Mouse (Mus musculus) heart, embryonic 16.5 days (tissue): ENCODE results near the gene Vsig8. TPM values are rescaled to one million over a fixed set of nuclear protein-coding genes. Genes with fewer than 3 reads are reported as not detected.
A peak's percentile ranks its signal among the peaks of the same experiment; 100 is the strongest.

ENCODE experiments used
- ATAC-seq: fragments of 200-750 bp; cut with Nextera tagmentation; replicated peaks from 2 replicates; pipeline ENCODE4 v1.8.0; 2017; ENCODE audit warnings: moderate number of reproducible peaks; ENCODE audit not compliant: insufficient read depth, low FRiP score; ENCODE audit errors: extremely low read depth
- H3K27ac ChIP-seq: fragments of 300-500 bp; sonication (generic); 2 replicates; pipeline ENCODE4 v1.5.1; 2014; ENCODE audit warnings: mild to moderate bottlenecking, low read length, control low read depth, moderate library complexity
- H3K27me3 ChIP-seq: fragments of 300-500 bp; sonication (generic); 2 replicates; pipeline ENCODE4 v1.6.1; 2014; ENCODE audit warnings: low read length, mixed read lengths; ENCODE audit not compliant: control insufficient read depth, insufficient read depth
- H3K36me3 ChIP-seq: fragments of 300-500 bp; sonication (generic); 2 replicates; pipeline ENCODE4 v1.6.1; 2014; ENCODE audit not compliant: control insufficient read depth, insufficient read depth
- H3K4me1 ChIP-seq: fragments of 300-500 bp; sonication (generic); 2 replicates; pipeline ENCODE4 v1.6.1; 2014; ENCODE audit warnings: low read length, mixed read lengths; ENCODE audit not compliant: control insufficient read depth, insufficient read depth
- H3K4me2 ChIP-seq: fragments of 300-500 bp; sonication (generic); 2 replicates; pipeline ENCODE4 v1.6.1; 2014; ENCODE audit warnings: low read depth, mild to moderate bottlenecking, control low read depth, low read length
- H3K4me3 ChIP-seq: fragments of 300-500 bp; sonication (generic); 2 replicates; pipeline ENCODE4 v1.5.1; 2014; ENCODE audit warnings: mild to moderate bottlenecking, control low read depth, low read length
- H3K9ac ChIP-seq: fragments of 300-500 bp; sonication (generic); 2 replicates; pipeline ENCODE4 v1.6.1; 2014; ENCODE audit warnings: low read length, control low read depth
- H3K9me3 ChIP-seq: fragments of 300-500 bp; sonication (generic); replicated peaks from 2 replicates; pipeline ENCODE4 v1.6.1; 2016; ENCODE audit warnings: low read length; ENCODE audit not compliant: control insufficient read depth
- WGBS: fragments of 180-500 bp; shearing (Covaris S2); extraction: QIAGEN DNeasy Blood & Tissue Kit; methylation state at CpG from one replicate; pipeline ENCODE4 v1.1.7; 2014; 5-methylcytosine and 5-hydroxymethylcytosine counted together
- polyA plus RNA-seq: library from polyadenylated mRNA; unstranded; fragments of >200 nt; fragmentation: Nextera tagmentation; extraction: Ambion mirVana; gene quantifications from 2 replicates; pipeline ENCODE4 v1.2.1, GENCODE M21; 2015

The Vsig8 gene
- polyA plus RNA-seq, 1 experiment from 2014 or later, result 0.55 TPM

- no peaks in the 10 kb centered on the region for H3K36me3 ChIP-seq
- WGBS, result 37% methylated on average over 15 of the region's 15 CpGs
- peaks cover 8% of the 10 kb centered on the region for H3K27me3 ChIP-seq
- peaks cover 23% of the 10 kb centered on the region for H3K4me1 ChIP-seq
- no peak overlapping the region for H3K4me3 ChIP-seq
- H3K27ac ChIP-seq, result peak overlapping the region; percentile 91
- H3K4me2 ChIP-seq, result peak overlapping the region; percentile 50
- H3K9me3 ChIP-seq, result peaks cover 4% of the 10 kb centered on the region; the same call in 1 of the 2 replicates
- no peak overlapping the region for H3K9ac ChIP-seq
- ATAC-seq, result peak; percentile 18
These were observed 30.5 kb upstream of the Vsig8 start for GRCm38 (mm10) chr1:172525027-172525764.

- H3K4me2 ChIP-seq, result peak overlapping the region; percentile 50
- 50% methylated on average over 7 of the region's 7 CpGs for WGBS
- H3K27ac ChIP-seq, result peak overlapping the region; percentile 91
- no peaks in the 10 kb centered on the region for H3K36me3 ChIP-seq
- ATAC-seq, result no peak
- peaks cover 8% of the 10 kb centered on the region for H3K27me3 ChIP-seq
- H3K4me3 ChIP-seq, result peak overlapping the region; percentile 30
- H3K4me1 ChIP-seq, result peaks cover 26% of the 10 kb centered on the region
- peak overlapping the region; percentile 49 for H3K9ac ChIP-seq
- peaks cover 4% of the 10 kb centered on the region; the same call in 1 of the 2 replicates for H3K9me3 ChIP-seq
These were observed 29.8 kb upstream of the Vsig8 start for GRCm38 (mm10) chr1:172525971-172526370.

- Histone ChIP-seq H3K9ac (peak overlapping the region; percentile 49), H3K9me3 (peaks cover 4% of the 10 kb centered on the region; the same call in 1 of the 2 replicates), H3K36me3 (no peaks in the 10 kb centered on the region), H3K27ac (peak overlapping the region; percentile 91), H3K4me3 (peak overlapping the region; percentile 30), H3K4me2 (peak overlapping the region; percentile 50), H3K4me1 (peaks cover 23% of the 10 kb centered on the region), H3K27me3 (peaks cover 8% of the 10 kb centered on the region)
- ATAC-seq, result peak; percentile 23
- WGBS, result 21% methylated on average over 23 of the region's 23 CpGs
These were observed 29.2 kb upstream of the Vsig8 start for GRCm38 (mm10) chr1:172526380-172527081.

- Histone ChIP-seq H3K4me2 (no peak overlapping the region), H3K27ac (peak overlapping the region; percentile 91), H3K9me3 (peaks cover 4% of the 10 kb centered on the region; the same call in 1 of the 2 replicates), H3K36me3 (no peaks in the 10 kb centered on the region), H3K4me1 (peaks cover 24% of the 10 kb centered on the region), H3K4me3 (no peak overlapping the region), H3K27me3 (peaks cover 11% of the 10 kb centered on the region), H3K9ac (no peak overlapping the region)
- 87% methylated on average over 10 of the region's 10 CpGs for WGBS
- no peak for ATAC-seq
These were observed 28.3 kb upstream of the Vsig8 start for GRCm38 (mm10) chr1:172527431-172527830.

- Histone ChIP-seq H3K36me3 (no peaks in the 10 kb centered on the region), H3K9me3 (no peaks in the 10 kb centered on the region), H3K4me2 (no peak overlapping the region), H3K27ac (no peak overlapping the region), H3K27me3 (peaks cover 14% of the 10 kb centered on the region), H3K4me3 (no peak overlapping the region), H3K9ac (no peak overlapping the region), H3K4me1 (peaks cover 28% of the 10 kb centered on the region)
- peak; percentile 43; the same call in 1 of the 2 replicates for ATAC-seq
- 7% methylated on average over 7 of the region's 7 CpGs for WGBS
These were observed 27.0 kb upstream of the Vsig8 start for GRCm38 (mm10) chr1:172528701-172529100.

- 26% methylated on average over 8 of the region's 8 CpGs for WGBS
These were observed 25.1 kb upstream of the Vsig8 start for GRCm38 (mm10) chr1:172530544-172531220.

GRCm38 (mm10) chr1:172532551-172532950 is 23.2 kb upstream of the Vsig8 start:
- no peaks in the 10 kb centered on the region for H3K36me3 ChIP-seq
- peak; percentile 47; the same call in 1 of the 2 replicates for ATAC-seq
- 4% methylated on average over 13 of the region's 13 CpGs for WGBS

More at GRCm38 (mm10) chr1:172530544-172531220, 25.1 kb upstream of the Vsig8 start:
- Histone ChIP-seq H3K27me3 (peaks cover 18% of the 10 kb centered on the region), H3K4me2 (no peak overlapping the region), H3K9ac (no peak overlapping the region), H3K36me3 (no peaks in the 10 kb centered on the region), H3K27ac (no peak overlapping the region), H3K4me3 (no peak overlapping the region), H3K4me1 (peaks cover 24% of the 10 kb centered on the region), H3K9me3 (no peaks in the 10 kb centered on the region)
- no peak for ATAC-seq

GRCm38 (mm10) chr1:172535116-172535515 is 20.6 kb upstream of the Vsig8 start:
- ATAC-seq, result no peak
- Histone ChIP-seq H3K4me1 (peaks cover 12% of the 10 kb centered on the region), H3K9me3 (no peaks in the 10 kb centered on the region), H3K9ac (no peak overlapping the region), H3K4me3 (no peak overlapping the region), H3K4me2 (no peak overlapping the region), H3K36me3 (no peaks in the 10 kb centered on the region), H3K27ac (no peak overlapping the region), H3K27me3 (peaks cover 10% of the 10 kb centered on the region)
- WGBS, result 70% methylated on average over 16 of the region's 16 CpGs

More at GRCm38 (mm10) chr1:172532551-172532950, 23.2 kb upstream of the Vsig8 start:
- Histone ChIP-seq H3K9ac (no peak overlapping the region), H3K27ac (no peak overlapping the region), H3K4me1 (peaks cover 12% of the 10 kb centered on the region), H3K9me3 (no peaks in the 10 kb centered on the region), H3K4me3 (peak overlapping the region; percentile 31), H3K27me3 (peaks cover 13% of the 10 kb centered on the region), H3K4me2 (peak overlapping the region; percentile 57)
